Comparison of ENCODE assay signal across 8 mouse cellular contexts in the genomic region with DNA sequence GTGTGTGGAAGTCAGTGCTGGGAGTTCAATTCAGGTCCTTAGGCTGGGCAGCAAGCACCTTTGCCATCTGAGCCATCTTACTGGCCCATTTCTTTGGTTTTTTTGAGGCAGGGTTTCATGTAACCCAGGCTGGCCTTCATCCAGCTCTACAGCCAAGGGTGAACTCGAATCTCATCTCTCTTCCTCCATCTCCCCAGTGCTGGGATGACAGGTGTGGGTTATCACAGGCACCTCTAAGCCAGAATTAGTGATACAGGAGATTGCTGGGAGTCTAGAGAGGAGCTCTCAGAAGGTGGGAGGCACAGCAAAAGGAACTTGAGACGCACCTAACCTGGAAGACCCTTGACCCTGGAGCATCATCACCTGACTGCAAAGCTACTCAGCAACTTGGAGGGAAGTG. TPM values are rescaled to one million over a fixed set of nuclear protein-coding genes. Genes with fewer than 3 reads are reported as not detected.
DNase-seq lines count a peak whose midpoint lies in the region; ATAC-seq lines count a peak whose summit lies in the region.

No protein-coding gene starts in this region.

- H3K4me1 ChIP-seq in heart, embryonic 13.5 days = peaks cover 41% of the 10 kb centered on the region
- H3K4me1 ChIP-seq in neural tube, embryonic 11.5 days (ENCODE audit: control insufficient read depth, insufficient read depth, low read length) = 0 out of 2 replicates have a peak, but pooled peaks cover 3% of the 10 kb centered on the region
- peaks cover 27% of the 10 kb centered on the region for H3K4me1 ChIP-seq in limb, embryonic 10.5 days
- H3K4me1 ChIP-seq in stomach, embryonic 16.5 days (ENCODE audit: control insufficient read depth, insufficient read depth, low read length) = peaks cover 30% of the 10 kb centered on the region

- peaks cover 36% of the 10 kb centered on the region for H3K36me3 ChIP-seq in heart, embryonic 13.5 days
- peaks cover 10% of the 10 kb centered on the region for H3K36me3 ChIP-seq in neural tube, embryonic 11.5 days (ENCODE audit: control insufficient read depth, insufficient read depth, low read length)
- peaks cover 28% of the 10 kb centered on the region for H3K36me3 ChIP-seq in limb, embryonic 10.5 days
- peaks cover 6% of the 10 kb centered on the region; the same call in 1 of the 2 replicates for H3K36me3 ChIP-seq in stomach, embryonic 16.5 days (ENCODE audit: control insufficient read depth, insufficient read depth, low read length)

- H3K27me3 ChIP-seq in heart, embryonic 13.5 days (replicated peaks) = no peaks in the 10 kb centered on the region
- peaks cover 11% of the 10 kb centered on the region; the same call in 1 of the 2 replicates for H3K27me3 ChIP-seq in neural tube, embryonic 11.5 days (ENCODE audit: control insufficient read depth, insufficient read depth, low read length)
- peaks cover 8% of the 10 kb centered on the region; the same call in 1 of the 2 replicates for H3K27me3 ChIP-seq in limb, embryonic 10.5 days (ENCODE audit: low read depth, poor library complexity, severe bottlenecking)
- H3K27me3 ChIP-seq in stomach, embryonic 16.5 days (ENCODE audit: control insufficient read depth, insufficient read depth, low read length) = no peaks in the 10 kb centered on the region

- 25% methylated on average over 2 of the region's 2 CpGs for WGBS in heart, embryonic 13.5 days
- 46% methylated on average over 2 of the region's 2 CpGs for WGBS in neural tube, embryonic 11.5 days
- WGBS in limb, embryonic 10.5 days = 42% methylated on average over 2 of the region's 2 CpGs
- WGBS in stomach, embryonic 16.5 days = 29% methylated on average over 2 of the region's 2 CpGs

- ATAC-seq in heart, embryonic 13.5 days (ENCODE audit: extremely low read depth, insufficient number of reproducible peaks, low FRiP score, low TSS enrichment) = no peak
- no peak for ATAC-seq in neural tube, embryonic 11.5 days (ENCODE audit: insufficient read depth, low FRiP score, low TSS enrichment)
- no peak for ATAC-seq in stomach, embryonic 16.5 days (ENCODE audit: insufficient read depth, low FRiP score)

- peak overlapping the region; percentile 82 for H3K4me3 ChIP-seq in heart, embryonic 13.5 days
- H3K4me3 ChIP-seq in neural tube, embryonic 11.5 days (ENCODE audit: low read depth, low read length) = no peak overlapping the region
- H3K4me3 ChIP-seq in limb, embryonic 10.5 days = peak overlapping the region; percentile 71
- H3K4me3 ChIP-seq in stomach, embryonic 16.5 days (replicated peaks; ENCODE audit: low read length) = peak overlapping the region; percentile 78

- H3K27ac ChIP-seq in heart, embryonic 13.5 days (replicated peaks) = no peak overlapping the region
- no peak overlapping the region for H3K27ac ChIP-seq in neural tube, embryonic 11.5 days (ENCODE audit: low read depth, low read length)
- peak overlapping the region; percentile 80; the same call in 1 of the 2 replicates for H3K27ac ChIP-seq in limb, embryonic 10.5 days
- no peak overlapping the region for H3K27ac ChIP-seq in stomach, embryonic 16.5 days (ENCODE audit: low read length)

- no peak for DNase-seq in heart, adult 8-10 months (ENCODE audit: low spot score)
- DNase-seq in neural tube, embryonic 11.5 days (ENCODE audit: low spot score) = no peak
- no peak for DNase-seq in neural tube, embryonic 10.5 days (ENCODE audit: extremely low spot score, low spot score)
- DNase-seq in limb, embryonic 10.5 days (ENCODE audit: low spot score) = no peak
- DNase-seq in yolk sac, embryonic 10.5 days (ENCODE audit: low spot score) = no peak
- DNase-seq in embryo, embryonic 10 days (ENCODE audit: low spot score) = no peak

- H3K9ac ChIP-seq in heart, embryonic 13.5 days = peak overlapping the region; percentile 90
- H3K9ac ChIP-seq in neural tube, embryonic 11.5 days (ENCODE audit: low read length) = no peak overlapping the region; the same call in 1 of the 2 replicates
- H3K9ac ChIP-seq in stomach, embryonic 16.5 days (ENCODE audit: low read length) = peak overlapping the region; percentile 89

- no peaks in the 10 kb centered on the region for H3K9me3 ChIP-seq in heart, embryonic 13.5 days
- no peaks in the 10 kb centered on the region for H3K9me3 ChIP-seq in neural tube, embryonic 11.5 days (ENCODE audit: control insufficient read depth, low read length)
- no peaks in the 10 kb centered on the region for H3K9me3 ChIP-seq in limb, embryonic 10.5 days (replicated peaks)
- H3K9me3 ChIP-seq in stomach, embryonic 16.5 days (replicated peaks; ENCODE audit: control insufficient read depth, low read length) = no peaks in the 10 kb centered on the region

- peak overlapping the region; percentile 84 for H3K4me2 ChIP-seq in heart, embryonic 13.5 days
- peak overlapping the region; percentile 58 for H3K4me2 ChIP-seq in neural tube, embryonic 11.5 days (ENCODE audit: low read depth)
- peak overlapping the region; percentile 85 for H3K4me2 ChIP-seq in stomach, embryonic 16.5 days (ENCODE audit: low read depth, low read length)

RNA-seq across cellular contexts. Expression of a gene that starts 0.6 kb away (rescaled TPM):
- polyA plus RNA-seq in heart, embryonic 13.5 days (2015; fragmentation: Nextera tagmentation; extraction: Ambion mirVana) = 221 and 234 TPM in 2 replicates
- total RNA-seq in heart, adult 8-10 months (2022) = 10 to 100 TPM; 46.0 to 70.3 (median 55.0) TPM
- polyA plus RNA-seq in neural tube, embryonic 11.5 days (2014; fragmentation: Nextera tagmentation; extraction: Ambion mirVana) = 68.5 and 72.5 TPM in 2 replicates
- polyA plus RNA-seq in limb, embryonic 10.5 days (2016; fragmentation: Nextera tagmentation; extraction: Ambion mirVana) = 148 and 161 TPM in 2 replicates
- polyA plus RNA-seq in stomach, embryonic 16.5 days (2015; fragmentation: Nextera tagmentation; extraction: Ambion mirVana) = 381 and 399 TPM in 2 replicates

RNA-seq across cellular contexts. Expression of a gene that starts 26.6 kb away (rescaled TPM):
- polyA plus RNA-seq in heart, embryonic 13.5 days (2015; fragmentation: Nextera tagmentation; extraction: Ambion mirVana) = 62.4 and 62.6 TPM in 2 replicates
- 10 to 100 TPM; 30.2 to 50.2 (median 42.8) TPM for total RNA-seq in heart, adult 8-10 months (2022)
- polyA plus RNA-seq in neural tube, embryonic 11.5 days (2014; fragmentation: Nextera tagmentation; extraction: Ambion mirVana) = 112 and 116 TPM in 2 replicates
- polyA plus RNA-seq in limb, embryonic 10.5 days (2016; fragmentation: Nextera tagmentation; extraction: Ambion mirVana) = 133 and 154 TPM in 2 replicates
- 77.8 and 81.4 TPM in 2 replicates for polyA plus RNA-seq in stomach, embryonic 16.5 days (2015; fragmentation: Nextera tagmentation; extraction: Ambion mirVana)

RNA-seq across cellular contexts. Expression of a gene that starts 26.7 kb away (rescaled TPM):
- polyA plus RNA-seq in heart, embryonic 13.5 days (2015; fragmentation: Nextera tagmentation; extraction: Ambion mirVana) = 135 and 150 TPM in 2 replicates
- total RNA-seq in heart, adult 8-10 months (2022) = 10 to 100 TPM; 53.1 to 60.7 (median 57.3) TPM
- 250 and 260 TPM in 2 replicates for polyA plus RNA-seq in neural tube, embryonic 11.5 days (2014; fragmentation: Nextera tagmentation; extraction: Ambion mirVana)
- 277 and 305 TPM in 2 replicates for polyA plus RNA-seq in limb, embryonic 10.5 days (2016; fragmentation: Nextera tagmentation; extraction: Ambion mirVana)
- 147 and 167 TPM in 2 replicates for polyA plus RNA-seq in stomach, embryonic 16.5 days (2015; fragmentation: Nextera tagmentation; extraction: Ambion mirVana)

RNA-seq across cellular contexts. Expression of a gene that starts 29.6 kb away (rescaled TPM):
- polyA plus RNA-seq in heart, embryonic 13.5 days (2015; fragmentation: Nextera tagmentation; extraction: Ambion mirVana) = not detected in 2 replicates
- total RNA-seq in heart, adult 8-10 months (2022) = not detected
- not detected in 2 replicates for polyA plus RNA-seq in neural tube, embryonic 11.5 days (2014; fragmentation: Nextera tagmentation; extraction: Ambion mirVana)
- not detected in 2 replicates for polyA plus RNA-seq in limb, embryonic 10.5 days (2016; fragmentation: Nextera tagmentation; extraction: Ambion mirVana)
- polyA plus RNA-seq in stomach, embryonic 16.5 days (2015; fragmentation: Nextera tagmentation; extraction: Ambion mirVana) = 0.08 and 0.27 TPM in 2 replicates

RNA-seq across cellular contexts. Expression of a gene that starts 29.8 kb away (rescaled TPM):
- 92.3 and 99.2 TPM in 2 replicates for polyA plus RNA-seq in heart, embryonic 13.5 days (2015; fragmentation: Nextera tagmentation; extraction: Ambion mirVana)
- 10 to 100 TPM; 59.9 to 67.2 (median 63.8) TPM for total RNA-seq in heart, adult 8-10 months (2022)
- 175 and 176 TPM in 2 replicates for polyA plus RNA-seq in neural tube, embryonic 11.5 days (2014; fragmentation: Nextera tagmentation; extraction: Ambion mirVana)
- 111 and 125 TPM in 2 replicates for polyA plus RNA-seq in limb, embryonic 10.5 days (2016; fragmentation: Nextera tagmentation; extraction: Ambion mirVana)
- polyA plus RNA-seq in stomach, embryonic 16.5 days (2015; fragmentation: Nextera tagmentation; extraction: Ambion mirVana) = 148 and 155 TPM in 2 replicates
